Mouse (Mus musculus): ENCODE measurements around the gene Cox10. TPM values are rescaled to one million over a fixed set of nuclear protein-coding genes. Genes with fewer than 3 reads are reported as not detected.

Gene Cox10
- total RNA-seq, 2 experiments from 2014 or later, result 18.4 to 29.1 TPM

- ATAC-seq (replicated peaks; ENCODE audit: poor library complexity, severe bottlenecking), result no peak
Observed at GRCm38 (mm10) chr11:64003484-64003883, 75.8 kb downstream of the Cox10 start.

GRCm38 (mm10) chr11:64002629-64003028, 76.6 kb downstream of the Cox10 start:
- no peak for ATAC-seq (replicated peaks; ENCODE audit: poor library complexity, severe bottlenecking)

- no peak for ATAC-seq (replicated peaks; ENCODE audit: poor library complexity, severe bottlenecking)
Observed at GRCm38 (mm10) chr11:64001111-64001510, 78.2 kb downstream of the Cox10 start.

- ATAC-seq (replicated peaks; ENCODE audit: poor library complexity, severe bottlenecking), result no peak
Observed at GRCm38 (mm10) chr11:64000200-64000794, 79.0 kb downstream of the Cox10 start.

GRCm38 (mm10) chr11:63999431-63999830, 79.8 kb downstream of the Cox10 start:
- no peak for ATAC-seq (replicated peaks; ENCODE audit: poor library complexity, severe bottlenecking)

- no peak for ATAC-seq (replicated peaks; ENCODE audit: poor library complexity, severe bottlenecking)
Observed at GRCm38 (mm10) chr11:63991958-63992357, 87.3 kb downstream of the Cox10 start.

- ATAC-seq (replicated peaks; ENCODE audit: poor library complexity, severe bottlenecking), result no peak
Observed at GRCm38 (mm10) chr11:63990759-63991158, 88.5 kb downstream of the Cox10 start.

- ATAC-seq (replicated peaks; ENCODE audit: poor library complexity, severe bottlenecking), result no peak
Observed at GRCm38 (mm10) chr11:63990311-63990710, 89.0 kb downstream of the Cox10 start.

GRCm38 (mm10) chr11:63988991-63989860, 90.0 kb downstream of the Cox10 start:
- no peak for ATAC-seq (replicated peaks; ENCODE audit: poor library complexity, severe bottlenecking)

GRCm38 (mm10) chr11:63988031-63988665, 91.1 kb downstream of the Cox10 start:
- no peak for ATAC-seq (replicated peaks; ENCODE audit: poor library complexity, severe bottlenecking)

- ATAC-seq (replicated peaks; ENCODE audit: poor library complexity, severe bottlenecking), result no peak
Observed at GRCm38 (mm10) chr11:63986710-63987109, 92.6 kb downstream of the Cox10 start.

GRCm38 (mm10) chr11:63985481-63985880, 93.8 kb downstream of the Cox10 start:
- no peak for ATAC-seq (replicated peaks; ENCODE audit: poor library complexity, severe bottlenecking)

GRCm38 (mm10) chr11:63984622-63985168, 94.6 kb downstream of the Cox10 start:
- ATAC-seq (replicated peaks; ENCODE audit: poor library complexity, severe bottlenecking), result peak; percentile 30

- ATAC-seq (replicated peaks; ENCODE audit: poor library complexity, severe bottlenecking), result no peak
Observed at GRCm38 (mm10) chr11:63977741-63978140, 101.5 kb downstream of the Cox10 start.

GRCm38 (mm10) chr11:63976775-63977174, 102.5 kb downstream of the Cox10 start:
- ATAC-seq (replicated peaks; ENCODE audit: poor library complexity, severe bottlenecking), result no peak

- peak; percentile 67 for ATAC-seq (replicated peaks; ENCODE audit: poor library complexity, severe bottlenecking)
Observed at GRCm38 (mm10) chr11:63975260-63975899, 103.9 kb downstream of the Cox10 start.

GRCm38 (mm10) chr11:63973973-63974372, 105.3 kb downstream of the Cox10 start:
- ATAC-seq (replicated peaks; ENCODE audit: poor library complexity, severe bottlenecking), result no peak

GRCm38 (mm10) chr11:63971462-63971861, 107.8 kb downstream of the Cox10 start:
- ATAC-seq (replicated peaks; ENCODE audit: poor library complexity, severe bottlenecking), result no peak

- ATAC-seq (replicated peaks; ENCODE audit: poor library complexity, severe bottlenecking), result no peak
Observed at GRCm38 (mm10) chr11:63970818-63971217, 108.5 kb downstream of the Cox10 start.

GRCm38 (mm10) chr11:63969205-63969910, 109.9 kb downstream of the Cox10 start:
- no peak for ATAC-seq (replicated peaks; ENCODE audit: poor library complexity, severe bottlenecking)
